Mouse (Mus musculus): ENCODE data around the gene Kctd20. TPM values are rescaled to one million over a fixed set of nuclear protein-coding genes. Genes with fewer than 3 reads are reported as not detected.

The Kctd20 gene
- polyA plus RNA-seq, 1 experiment, result not detected

DNA sequence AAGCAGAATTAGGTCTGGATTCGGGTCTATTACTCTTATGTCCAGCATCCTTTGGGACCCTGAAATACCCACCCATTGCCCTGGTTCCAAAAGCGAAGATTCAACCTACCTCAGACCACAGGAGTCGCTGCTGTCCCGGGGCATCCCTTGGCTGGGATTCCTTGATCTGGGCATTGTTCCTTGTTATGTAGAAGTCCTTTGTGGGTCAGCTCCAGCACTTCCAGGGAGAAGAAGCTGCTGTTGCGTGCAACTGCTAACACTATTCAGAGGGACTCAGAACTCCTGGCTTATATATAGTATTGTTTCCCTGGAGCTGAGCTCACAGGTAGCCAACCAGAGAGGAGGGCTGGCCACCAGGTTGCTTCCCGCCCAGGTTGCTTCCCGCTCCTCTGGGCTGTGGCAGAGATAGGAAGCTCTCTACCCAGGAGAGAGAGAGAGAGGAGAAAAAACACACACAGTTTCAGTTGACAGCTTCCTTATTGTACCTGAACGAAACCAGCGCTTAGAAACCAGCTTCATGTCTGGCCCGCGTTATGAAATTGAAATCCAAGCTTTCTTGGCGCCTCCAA lies 36.6 kb upstream of the Kctd20 start, which contains the start of gene 4930539E08Rik:
Gene 4930539E08Rik (minus strand): TSS at position 265 of the 569 bp plus-strand sequence.
- Histone ChIP-seq H3K27ac (ENCODE audit: insufficient read depth, low read depth, low read length) (no peak within 1 kb of the TSS), H3K4me1 (ENCODE audit: control insufficient read depth, insufficient read depth, low read length) (no peaks in the 10 kb centered on the region), H3K4me3 (ENCODE audit: insufficient read depth, low read depth, low read length) (no peak within 1 kb of the TSS)
- TF ChIP-seq POLR2A (IDR thresholded peaks at IDR 0.05; ENCODE audit: insufficient read depth, low read depth, low read length) (no peak), CTCF (IDR thresholded peaks at IDR 0.05; ENCODE audit: insufficient read depth, low read depth, low read length) (no peak)
- WGBS, result 82% methylated on average over 12 of the region's 12 CpGs

DNA sequence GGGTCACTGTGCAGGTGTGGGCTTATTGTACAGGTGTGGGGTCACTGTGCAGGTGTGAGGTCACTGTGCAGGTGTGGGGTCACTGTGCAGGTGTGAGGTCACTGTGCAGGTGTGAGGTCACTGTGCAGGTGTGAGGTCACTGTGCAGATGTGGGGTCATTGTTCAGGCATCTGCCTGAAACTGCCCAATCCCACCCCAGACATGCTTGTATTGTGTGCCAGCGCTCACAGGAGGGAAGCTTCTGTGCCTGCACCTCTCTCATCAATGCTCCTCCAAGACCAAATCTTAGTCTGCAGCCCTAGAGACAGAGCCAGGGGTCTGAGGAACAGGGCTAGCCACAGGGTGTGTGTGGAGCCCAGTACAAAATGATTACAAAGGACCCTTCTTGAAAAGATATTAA lies 35.2 kb upstream of the Kctd20 start:
- TF ChIP-seq POLR2A (IDR thresholded peaks at IDR 0.05; ENCODE audit: insufficient read depth, low read depth, low read length) (no peak), CTCF (IDR thresholded peaks at IDR 0.05; ENCODE audit: insufficient read depth, low read depth, low read length) (no peak)
- 88% methylated on average over 1 of the region's 1 CpGs for WGBS
- Histone ChIP-seq H3K4me1 (ENCODE audit: control insufficient read depth, insufficient read depth, low read length) (peaks cover 5% of the 10 kb centered on the region; the same call in 1 of the 2 replicates), H3K27ac (ENCODE audit: insufficient read depth, low read depth, low read length) (no peak overlapping the region), H3K4me3 (ENCODE audit: insufficient read depth, low read depth, low read length) (no peak overlapping the region)

DNA sequence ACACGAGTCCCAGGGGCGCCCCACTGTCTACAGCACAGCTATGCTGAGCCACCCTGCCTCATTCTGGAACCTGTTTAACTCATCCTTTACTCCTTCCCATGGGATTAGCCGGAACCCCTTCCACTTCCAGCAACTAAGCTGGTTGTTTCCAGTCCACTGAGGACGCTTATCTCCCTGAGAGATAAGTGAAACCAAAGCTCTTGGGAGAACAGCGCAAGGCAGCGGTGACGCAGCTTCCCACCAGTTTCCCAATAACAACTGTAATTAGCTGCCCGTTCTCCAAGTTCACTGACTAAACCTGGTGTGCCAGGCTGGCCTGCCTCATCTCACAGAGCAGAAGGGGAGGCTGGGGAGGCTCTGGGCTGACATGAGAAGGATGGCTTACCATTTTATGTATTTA lies 30.7 kb upstream of the Kctd20 start:
- Histone ChIP-seq H3K27ac (ENCODE audit: insufficient read depth, low read depth, low read length) (no peak overlapping the region), H3K4me3 (ENCODE audit: insufficient read depth, low read depth, low read length) (no peak overlapping the region), H3K4me1 (ENCODE audit: control insufficient read depth, insufficient read depth, low read length) (peaks cover 6% of the 10 kb centered on the region; the same call in 1 of the 2 replicates)
- no peak for TF ChIP-seq POLR2A (IDR thresholded peaks at IDR 0.05; ENCODE audit: insufficient read depth, low read depth, low read length)
- no peak for TF ChIP-seq CTCF (IDR thresholded peaks at IDR 0.05; ENCODE audit: insufficient read depth, low read depth, low read length)
- 46% methylated on average over 8 of the region's 8 CpGs for WGBS

DNA sequence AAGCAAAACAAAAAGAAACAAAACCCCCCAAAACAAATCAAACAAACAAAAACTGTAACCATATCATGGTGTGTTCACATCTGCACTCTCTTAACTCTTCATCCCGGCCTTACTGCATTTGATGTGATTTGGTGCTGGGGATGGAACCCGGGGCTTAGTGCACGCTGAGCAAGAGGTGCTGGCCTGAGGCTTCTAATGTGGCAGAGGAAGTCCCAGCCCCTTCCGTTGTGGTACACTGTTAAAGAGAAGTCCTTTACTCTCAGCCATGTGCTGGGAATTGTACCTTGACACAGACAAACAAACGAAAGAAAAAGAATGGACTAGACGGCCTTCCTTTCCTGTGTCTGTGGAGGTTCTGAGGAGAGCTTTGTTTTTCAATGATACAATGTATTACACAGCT lies 29.7 kb upstream of the Kctd20 start:
- H3K4me1 ChIP-seq (ENCODE audit: control insufficient read depth, insufficient read depth, low read length), result peaks cover 11% of the 10 kb centered on the region
- H3K4me3 ChIP-seq (ENCODE audit: insufficient read depth, low read depth, low read length), result no peak overlapping the region
- no peak for TF ChIP-seq POLR2A (IDR thresholded peaks at IDR 0.05; ENCODE audit: insufficient read depth, low read depth, low read length)
- no peak for TF ChIP-seq CTCF (IDR thresholded peaks at IDR 0.05; ENCODE audit: insufficient read depth, low read depth, low read length)
- WGBS, result 82% methylated on average over 6 of the region's 6 CpGs
- no peak overlapping the region for H3K27ac ChIP-seq (ENCODE audit: insufficient read depth, low read depth, low read length)

DNA sequence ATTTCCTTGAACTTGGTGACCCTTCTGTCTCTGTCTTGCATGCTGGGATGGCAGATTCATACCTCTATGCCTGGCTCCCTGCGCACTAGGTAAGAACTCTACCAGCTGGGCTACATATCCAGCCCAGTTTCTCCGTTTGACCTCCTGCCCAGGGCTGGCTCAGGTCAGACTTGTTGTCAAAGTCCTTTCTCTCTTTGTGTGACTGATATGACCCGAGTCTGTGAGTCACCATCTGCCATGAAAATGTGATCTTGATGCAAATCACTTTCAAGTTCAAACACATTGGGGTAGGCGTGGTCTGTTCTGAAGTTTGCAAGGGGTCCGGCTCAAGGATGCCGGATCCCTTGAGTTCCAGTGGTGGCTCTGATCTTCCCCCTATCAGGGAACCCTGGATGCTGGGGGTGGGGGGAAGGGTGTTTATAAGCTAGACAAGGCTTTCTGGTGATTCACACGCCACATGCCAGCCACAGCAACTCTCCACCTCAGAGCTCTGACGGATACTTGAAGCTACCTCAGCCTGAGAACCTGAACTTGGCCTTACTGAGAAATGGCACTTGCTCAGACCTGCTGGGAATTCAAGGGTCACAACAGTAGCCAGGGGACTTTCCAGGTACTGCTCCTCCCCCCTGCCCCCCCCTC lies 26.7 kb upstream of the Kctd20 start:
- Histone ChIP-seq H3K27ac (ENCODE audit: insufficient read depth, low read depth, low read length) (no peak overlapping the region), H3K4me1 (ENCODE audit: control insufficient read depth, insufficient read depth, low read length) (peaks cover 12% of the 10 kb centered on the region), H3K4me3 (ENCODE audit: insufficient read depth, low read depth, low read length) (no peak overlapping the region)
- TF ChIP-seq CTCF (IDR thresholded peaks at IDR 0.05; ENCODE audit: insufficient read depth, low read depth, low read length) (no peak), POLR2A (IDR thresholded peaks at IDR 0.05; ENCODE audit: insufficient read depth, low read depth, low read length) (no peak)
- 89% methylated on average over 8 of the region's 8 CpGs for WGBS

DNA sequence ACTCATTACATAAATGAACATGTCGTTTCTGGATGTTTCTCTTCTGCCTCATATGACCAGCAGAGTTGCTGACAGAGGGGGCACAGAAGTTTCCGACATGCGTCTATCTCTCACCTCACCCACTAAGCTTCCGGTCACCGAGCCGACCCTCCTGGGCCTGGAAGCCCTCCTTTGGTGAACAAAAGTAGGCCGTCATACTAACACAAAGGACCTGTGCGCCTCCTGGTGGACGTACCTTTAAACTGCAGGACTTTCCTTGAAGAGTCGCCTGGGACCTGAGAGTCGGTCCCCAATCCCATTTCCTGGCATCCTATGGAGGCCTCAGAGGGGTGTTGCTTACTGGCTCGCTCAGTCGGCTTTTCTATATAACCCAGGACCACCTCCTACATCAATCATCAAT lies 25.4 kb upstream of the Kctd20 start:
- peak; percentile 87 for TF ChIP-seq CTCF (IDR thresholded peaks at IDR 0.05; ENCODE audit: insufficient read depth, low read depth, low read length)
- no peak for TF ChIP-seq POLR2A (IDR thresholded peaks at IDR 0.05; ENCODE audit: insufficient read depth, low read depth, low read length)
- peaks cover 15% of the 10 kb centered on the region for H3K4me1 ChIP-seq (ENCODE audit: control insufficient read depth, insufficient read depth, low read length)
- H3K4me3 ChIP-seq (ENCODE audit: insufficient read depth, low read depth, low read length), result no peak overlapping the region
- no peak overlapping the region for H3K27ac ChIP-seq (ENCODE audit: insufficient read depth, low read depth, low read length)
- WGBS, result 11% methylated on average over 13 of the region's 13 CpGs

DNA sequence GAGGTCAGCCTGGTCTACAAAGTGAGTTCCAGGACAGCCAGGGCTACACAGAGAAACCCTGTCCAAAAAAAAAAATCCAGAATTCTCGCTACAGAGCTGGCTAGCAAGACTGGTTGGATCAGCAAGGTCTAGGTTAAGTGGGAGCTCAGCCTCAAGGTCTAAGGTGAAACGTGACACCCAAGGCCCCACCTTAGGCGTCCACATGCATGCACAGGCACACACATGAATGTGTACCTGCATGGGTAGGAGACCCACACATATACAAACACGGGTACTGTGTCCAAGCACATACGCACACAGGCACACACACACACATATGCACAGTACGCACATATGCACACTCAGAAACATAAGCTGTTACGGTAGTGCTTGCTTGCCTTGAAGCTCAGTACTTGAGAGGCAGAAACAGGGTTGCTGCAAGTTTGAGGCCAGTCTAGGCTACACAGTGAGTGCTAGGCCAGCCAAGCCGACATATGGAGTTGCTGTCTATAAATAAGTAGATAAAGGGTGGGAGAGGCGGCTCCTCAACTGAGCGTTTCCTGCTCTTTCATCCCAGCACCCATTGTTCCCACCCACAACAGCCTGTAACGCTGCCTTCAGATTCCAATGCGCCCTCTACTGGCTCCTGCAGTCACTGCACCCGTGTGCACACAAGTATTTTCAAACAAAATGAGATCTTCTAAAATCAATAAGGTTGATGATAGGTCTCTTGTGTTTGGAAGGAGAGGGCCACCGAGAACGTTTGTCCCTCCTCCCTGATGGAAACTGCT lies 24.7 kb upstream of the Kctd20 start:
- TF ChIP-seq CTCF (IDR thresholded peaks at IDR 0.05; ENCODE audit: insufficient read depth, low read depth, low read length) (peak; percentile 75), POLR2A (IDR thresholded peaks at IDR 0.05; ENCODE audit: insufficient read depth, low read depth, low read length) (no peak)
- WGBS, result 43% methylated on average over 15 of the region's 15 CpGs
- H3K27ac ChIP-seq (ENCODE audit: insufficient read depth, low read depth, low read length), result no peak overlapping the region

DNA sequence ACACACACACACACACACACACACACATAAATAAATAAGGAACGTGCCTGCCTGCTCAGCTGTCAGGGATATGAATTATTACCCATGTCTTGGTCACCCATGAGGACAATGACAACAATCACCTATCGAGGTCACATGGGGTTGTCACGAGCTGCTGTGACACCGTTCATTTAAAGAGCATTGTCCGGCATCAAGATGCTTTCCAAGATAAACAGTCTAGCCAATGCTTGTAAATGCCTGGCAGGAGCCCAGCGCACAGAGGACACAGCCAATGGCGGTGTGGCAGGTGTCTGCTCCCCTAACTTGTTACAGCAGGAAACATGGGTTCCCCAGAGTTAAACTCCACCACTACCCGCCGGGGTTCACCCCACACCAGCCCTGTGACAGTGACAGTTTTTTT lies 23.7 kb upstream of the Kctd20 start:
- Histone ChIP-seq H3K4me3 (ENCODE audit: insufficient read depth, low read depth, low read length) (no peak overlapping the region), H3K4me1 (ENCODE audit: control insufficient read depth, insufficient read depth, low read length) (peaks cover 15% of the 10 kb centered on the region), H3K27ac (ENCODE audit: insufficient read depth, low read depth, low read length) (no peak overlapping the region)
- WGBS, result 76% methylated on average over 9 of the region's 9 CpGs
- TF ChIP-seq POLR2A (IDR thresholded peaks at IDR 0.05; ENCODE audit: insufficient read depth, low read depth, low read length), result no peak
- no peak for TF ChIP-seq CTCF (IDR thresholded peaks at IDR 0.05; ENCODE audit: insufficient read depth, low read depth, low read length)

More for the DNA sequence above, 24.7 kb upstream of the Kctd20 start:
- H3K4me3 ChIP-seq (ENCODE audit: insufficient read depth, low read depth, low read length), result no peak overlapping the region
- peaks cover 15% of the 10 kb centered on the region for H3K4me1 ChIP-seq (ENCODE audit: control insufficient read depth, insufficient read depth, low read length)

DNA sequence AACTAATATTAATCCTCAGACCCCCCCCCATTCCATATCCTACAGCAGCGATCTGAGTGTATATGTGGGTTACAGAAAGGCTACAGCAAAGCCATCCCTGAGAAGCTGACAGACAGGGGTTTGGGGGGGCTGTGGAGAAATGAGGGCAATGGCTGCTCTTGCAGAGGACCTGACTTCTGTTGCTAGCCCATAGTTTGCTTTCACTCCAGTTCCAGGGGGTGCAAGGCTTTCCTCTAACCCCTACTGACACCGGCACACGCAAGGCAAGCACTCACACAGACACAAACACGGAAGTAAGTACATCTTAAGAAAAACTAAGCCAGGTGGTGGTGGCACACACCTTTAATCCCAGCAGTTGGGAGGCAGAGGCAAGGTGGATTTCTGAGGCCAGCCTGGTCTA lies 22.4 kb upstream of the Kctd20 start:
- Histone ChIP-seq H3K4me3 (ENCODE audit: insufficient read depth, low read depth, low read length) (no peak overlapping the region), H3K27ac (ENCODE audit: insufficient read depth, low read depth, low read length) (no peak overlapping the region), H3K4me1 (ENCODE audit: control insufficient read depth, insufficient read depth, low read length) (peaks cover 15% of the 10 kb centered on the region)
- 95% methylated on average over 4 of the region's 4 CpGs for WGBS
- TF ChIP-seq CTCF (IDR thresholded peaks at IDR 0.05; ENCODE audit: insufficient read depth, low read depth, low read length), result no peak
- no peak for TF ChIP-seq POLR2A (IDR thresholded peaks at IDR 0.05; ENCODE audit: insufficient read depth, low read depth, low read length)
